Mouse (Mus musculus) neural tube, embryonic 12.5 days (tissue): ENCODE data around the gene Poc1a. TPM values are rescaled to one million over a fixed set of nuclear protein-coding genes. Genes with fewer than 3 reads are reported as not detected.

Source experiments
- ATAC-seq: fragments of 200-750 bp; cut with Nextera tagmentation; 2 replicates; pipeline ENCODE4 v1.8.0; 2017; ENCODE audit warnings: low read depth, mild to moderate bottlenecking, moderate TSS enrichment, moderate library complexity; ENCODE audit not compliant: low FRiP score
- H3K27ac ChIP-seq: fragments of 300-500 bp; sonication (generic); 2 replicates; pipeline ENCODE4 v1.5.1; 2016
- H3K27me3 ChIP-seq: fragments of 300-500 bp; sonication (generic); replicated peaks from 2 replicates; pipeline ENCODE4 v1.6.1; 2016; ENCODE audit warnings: mild to moderate bottlenecking
- H3K36me3 ChIP-seq: fragments of 300-500 bp; sonication (generic); 2 replicates; pipeline ENCODE4 v1.6.1; 2016; ENCODE audit warnings: mild to moderate bottlenecking
- H3K4me1 ChIP-seq: fragments of 300-500 bp; sonication (generic); 2 replicates; pipeline ENCODE4 v1.6.1; 2016
- H3K4me2 ChIP-seq: fragments of 300-500 bp; sonication (generic); replicated peaks from 2 replicates; pipeline ENCODE4 v1.6.1; 2016; ENCODE audit warnings: mild to moderate bottlenecking
- H3K4me3 ChIP-seq: fragments of 300-500 bp; sonication (generic); 2 replicates; pipeline ENCODE4 v1.5.1; 2016
- H3K9ac ChIP-seq: fragments of 300-500 bp; sonication (generic); 2 replicates; pipeline ENCODE4 v1.6.1; 2016; ENCODE audit warnings: mild to moderate bottlenecking
- H3K9me3 ChIP-seq: fragments of 300-500 bp; sonication (generic); 2 replicates; pipeline ENCODE4 v1.6.1; 2016; ENCODE audit warnings: mild to moderate bottlenecking
- WGBS: fragments of 180-500 bp; shearing (Covaris S2); methylation state at CpG from one replicate; pipeline ENCODE4 v1.1.7; 2016; 5-methylcytosine and 5-hydroxymethylcytosine counted together
- polyA plus RNA-seq: library from polyadenylated mRNA; unstranded; fragments of >200 nt; fragmentation: Nextera tagmentation; extraction: Ambion mirVana; gene quantifications from 2 replicates; pipeline ENCODE4 v1.2.1, GENCODE M21; 2016

Gene Poc1a
- polyA plus RNA-seq, 1 experiment from 2014 or later = 17.1 TPM

- H3K9ac ChIP-seq = peak overlapping the region; percentile 54
- H3K27ac ChIP-seq = no peak overlapping the region; the same call in 1 of the 2 replicates
- no peaks in the 10 kb centered on the region for H3K27me3 ChIP-seq
- H3K4me1 ChIP-seq = peaks cover 28% of the 10 kb centered on the region
- peak overlapping the region; percentile 77 for H3K4me2 ChIP-seq
- peaks cover 7% of the 10 kb centered on the region; the same call in 1 of the 2 replicates for H3K36me3 ChIP-seq
- 23% methylated on average over 5 of the region's 5 CpGs for WGBS
- ATAC-seq = peak; percentile 1; the same call in 1 of the 2 replicates
- no peaks in the 10 kb centered on the region for H3K9me3 ChIP-seq
- peak overlapping the region; percentile 87 for H3K4me3 ChIP-seq
Observed at GRCm38 (mm10) chr9:106367001-106367400, 86.1 kb downstream of the Poc1a start.

DNA sequence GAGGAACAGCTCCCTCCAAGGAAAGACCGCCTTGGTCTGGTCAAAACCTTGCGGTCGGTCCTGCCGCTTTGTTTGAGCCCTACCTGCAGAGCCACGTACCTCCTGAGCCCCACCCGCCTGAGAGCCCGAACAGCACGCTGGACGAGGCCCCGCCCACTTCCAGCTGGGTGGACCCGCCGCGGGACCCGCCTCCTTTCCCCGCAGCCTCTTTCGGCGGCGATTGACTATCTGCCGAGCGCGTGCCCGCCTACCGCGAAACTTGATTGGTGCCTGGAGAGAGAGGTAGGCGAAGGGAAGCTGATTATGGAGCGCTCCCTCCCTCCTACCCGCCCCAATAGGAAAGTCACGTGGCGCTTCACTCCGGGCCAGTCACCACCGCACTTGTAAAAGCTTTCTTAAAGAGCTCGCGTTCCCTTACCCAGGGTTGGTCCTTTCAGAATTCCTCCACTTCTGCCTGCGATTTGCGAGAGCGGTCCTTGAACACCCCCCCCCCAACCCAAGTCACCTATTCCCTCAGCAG, 86.8 kb downstream of the Poc1a start:
- no peaks in the 10 kb centered on the region for H3K9me3 ChIP-seq
- peak overlapping the region; percentile 76 for H3K27ac ChIP-seq
- under 1% methylated on average over 36 of the region's 36 CpGs for WGBS
- H3K27me3 ChIP-seq = no peaks in the 10 kb centered on the region
- peaks cover 33% of the 10 kb centered on the region for H3K4me1 ChIP-seq
- H3K36me3 ChIP-seq = peaks cover 12% of the 10 kb centered on the region
- H3K4me2 ChIP-seq = peak overlapping the region; percentile 77
- ATAC-seq = peak; percentile 93
- peak overlapping the region; percentile 87 for H3K4me3 ChIP-seq
- H3K9ac ChIP-seq = peak overlapping the region; percentile 89

DNA sequence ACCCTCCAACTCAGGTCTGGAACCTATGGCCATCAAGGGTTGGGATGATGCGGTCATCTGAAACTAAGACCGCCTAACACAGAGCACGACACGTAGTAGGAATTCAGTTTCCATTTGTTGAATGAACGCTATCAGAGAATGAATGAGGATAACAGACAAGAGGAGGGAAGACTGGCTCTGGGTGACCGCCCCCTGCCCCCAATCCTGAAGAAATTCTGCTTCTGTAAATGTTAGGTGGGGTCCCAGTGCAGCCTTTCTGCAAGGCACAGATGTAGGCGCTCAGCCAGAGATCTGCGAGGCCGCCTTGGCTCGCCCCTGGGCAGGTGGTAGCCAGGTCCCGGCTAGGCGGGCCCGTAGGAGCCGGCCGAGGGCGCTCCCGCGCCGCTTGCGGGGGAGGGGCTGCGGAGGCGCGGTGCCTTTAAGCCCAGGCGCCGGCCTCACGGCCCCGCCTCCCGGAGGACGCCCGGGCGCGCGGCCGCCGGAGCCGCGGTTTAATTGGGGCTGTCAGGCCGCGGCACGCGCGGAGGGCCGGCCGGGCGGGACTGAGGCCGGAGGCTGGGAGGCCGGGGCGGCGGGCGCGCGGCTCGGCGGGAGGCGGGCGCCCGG, 87.4 kb downstream of the Poc1a start, which contains the start of gene Dusp7:
Dusp7 (plus strand) TSS at position 521 of the 606 bp plus-strand sequence.
- no peaks in the 10 kb centered on the region for H3K27me3 ChIP-seq
- peaks cover 18% of the 10 kb centered on the region for H3K36me3 ChIP-seq
- ATAC-seq = peak; percentile 84
- H3K4me2 ChIP-seq = peak within 1 kb of the TSS; percentile 77
- H3K4me1 ChIP-seq = peaks cover 33% of the 10 kb centered on the region
- H3K27ac ChIP-seq = peak within 1 kb of the TSS; percentile 76
- WGBS = under 1% methylated on average over 49 of the region's 57 CpGs
- H3K4me3 ChIP-seq = peak within 1 kb of the TSS; percentile 87
- no peaks in the 10 kb centered on the region for H3K9me3 ChIP-seq
- H3K9ac ChIP-seq = peak within 1 kb of the TSS; percentile 89

DNA sequence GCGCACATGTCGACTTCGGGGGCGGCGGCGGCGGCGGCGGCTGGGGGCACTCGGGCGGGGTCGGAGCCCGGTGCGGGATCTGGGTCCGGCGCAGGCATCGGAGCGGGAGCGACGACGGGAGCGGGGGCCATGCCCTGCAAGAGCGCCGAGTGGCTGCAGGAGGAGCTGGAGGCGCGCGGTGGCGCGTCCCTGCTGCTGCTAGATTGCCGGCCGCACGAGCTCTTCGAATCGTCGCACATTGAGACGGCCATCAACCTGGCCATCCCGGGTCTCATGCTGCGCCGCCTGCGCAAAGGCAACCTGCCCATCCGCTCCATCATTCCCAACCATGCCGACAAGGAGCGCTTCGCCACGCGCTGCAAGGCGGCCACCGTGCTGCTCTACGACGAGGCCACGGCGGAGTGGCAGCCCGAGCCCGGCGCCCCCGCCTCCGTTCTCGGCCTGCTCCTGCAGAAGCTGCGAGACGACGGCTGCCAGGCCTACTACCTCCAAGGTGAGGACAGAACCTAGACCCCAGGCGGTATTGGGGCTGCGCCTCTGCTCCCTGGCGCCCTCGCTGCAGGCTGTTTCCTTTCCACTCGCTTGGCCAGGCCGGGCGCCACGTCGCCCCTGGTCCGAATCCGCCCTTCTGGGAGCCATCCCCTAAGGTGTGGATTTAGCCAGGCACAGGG, 88.1 kb downstream of the Poc1a start:
- Histone ChIP-seq H3K9me3 (no peaks in the 10 kb centered on the region), H3K27me3 (no peaks in the 10 kb centered on the region), H3K4me2 (peak overlapping the region; percentile 77), H3K9ac (peak overlapping the region; percentile 89), H3K27ac (peak overlapping the region; percentile 76), H3K4me1 (peaks cover 33% of the 10 kb centered on the region), H3K4me3 (peak overlapping the region; percentile 87), H3K36me3 (peaks cover 25% of the 10 kb centered on the region)
- ATAC-seq = peak; percentile 8; the same call in 1 of the 2 replicates
- under 1% methylated on average over 69 of the region's 72 CpGs for WGBS

- no peaks in the 10 kb centered on the region for H3K9me3 ChIP-seq
- WGBS = 9% methylated on average over 11 of the region's 11 CpGs
- peak overlapping the region; percentile 76; the same call in 1 of the 2 replicates for H3K27ac ChIP-seq
- H3K36me3 ChIP-seq = peaks cover 30% of the 10 kb centered on the region
- peak overlapping the region; percentile 87 for H3K4me3 ChIP-seq
- ATAC-seq = no peak
- peaks cover 33% of the 10 kb centered on the region for H3K4me1 ChIP-seq
- H3K27me3 ChIP-seq = no peaks in the 10 kb centered on the region
- peak overlapping the region; percentile 89 for H3K9ac ChIP-seq
- peak overlapping the region; percentile 77 for H3K4me2 ChIP-seq
Observed at GRCm38 (mm10) chr9:106369801-106370485, 89.1 kb downstream of the Poc1a start.

DNA sequence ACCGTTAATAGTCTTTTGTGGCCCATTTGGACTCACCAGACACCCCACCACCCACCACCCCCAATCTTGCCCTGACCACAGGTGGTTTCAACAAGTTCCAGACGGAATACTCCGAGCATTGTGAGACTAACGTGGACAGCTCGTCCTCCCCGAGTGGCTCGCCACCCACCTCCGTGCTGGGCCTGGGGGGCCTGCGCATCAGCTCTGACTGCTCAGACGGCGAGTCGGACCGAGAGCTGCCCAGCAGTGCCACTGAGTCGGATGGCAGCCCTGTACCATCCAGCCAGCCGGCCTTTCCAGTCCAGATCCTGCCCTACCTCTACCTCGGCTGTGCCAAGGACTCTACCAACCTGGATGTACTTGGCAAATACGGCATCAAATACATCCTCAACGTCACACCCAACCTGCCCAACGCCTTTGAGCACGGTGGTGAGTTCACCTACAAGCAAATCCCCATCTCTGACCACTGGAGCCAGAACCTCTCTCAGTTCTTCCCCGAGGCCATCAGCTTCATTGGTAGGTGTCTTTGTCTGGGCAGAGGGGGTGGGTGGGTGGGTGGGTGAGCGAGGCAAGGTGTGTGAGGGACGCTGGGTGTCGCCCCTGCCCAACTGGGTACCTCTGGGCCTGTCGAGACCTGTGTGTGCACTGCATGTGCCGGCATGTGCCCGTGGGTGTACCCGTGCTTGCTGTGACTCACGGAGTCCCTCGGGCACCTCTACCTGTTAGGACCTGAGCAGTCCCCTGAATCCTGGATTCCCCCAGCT, 89.9 kb downstream of the Poc1a start:
- Histone ChIP-seq H3K9me3 (no peaks in the 10 kb centered on the region), H3K4me3 (peak overlapping the region; percentile 87), H3K4me2 (peak overlapping the region; percentile 77), H3K36me3 (peaks cover 33% of the 10 kb centered on the region), H3K27ac (no peak overlapping the region), H3K4me1 (peaks cover 33% of the 10 kb centered on the region), H3K9ac (peak overlapping the region; percentile 35), H3K27me3 (no peaks in the 10 kb centered on the region)
- ATAC-seq = no peak
- 88% methylated on average over 30 of the region's 30 CpGs for WGBS

DNA sequence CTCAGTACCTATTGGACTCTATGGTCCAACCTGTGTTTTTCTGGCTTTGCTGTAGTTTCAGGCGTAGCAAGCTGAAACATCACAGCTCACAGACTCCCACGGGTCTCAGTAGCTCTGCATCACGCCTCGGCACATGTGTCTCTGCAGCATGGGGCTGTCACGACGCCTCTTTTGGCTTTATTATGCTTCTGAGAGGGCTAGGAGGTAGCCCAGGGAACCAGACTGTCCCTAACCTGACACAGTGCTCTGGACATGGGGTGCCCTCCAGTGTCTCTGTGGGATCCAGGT, 90.5 kb downstream of the Poc1a start:
- no peak overlapping the region for H3K4me3 ChIP-seq
- peaks cover 33% of the 10 kb centered on the region for H3K4me1 ChIP-seq
- H3K9ac ChIP-seq = peak overlapping the region; percentile 35; the same call in 1 of the 2 replicates
- H3K9me3 ChIP-seq = no peaks in the 10 kb centered on the region
- H3K27ac ChIP-seq = no peak overlapping the region
- H3K27me3 ChIP-seq = no peaks in the 10 kb centered on the region
- peaks cover 35% of the 10 kb centered on the region for H3K36me3 ChIP-seq
- 65% methylated on average over 6 of the region's 6 CpGs for WGBS
- ATAC-seq = no peak
- peak overlapping the region; percentile 77 for H3K4me2 ChIP-seq

DNA sequence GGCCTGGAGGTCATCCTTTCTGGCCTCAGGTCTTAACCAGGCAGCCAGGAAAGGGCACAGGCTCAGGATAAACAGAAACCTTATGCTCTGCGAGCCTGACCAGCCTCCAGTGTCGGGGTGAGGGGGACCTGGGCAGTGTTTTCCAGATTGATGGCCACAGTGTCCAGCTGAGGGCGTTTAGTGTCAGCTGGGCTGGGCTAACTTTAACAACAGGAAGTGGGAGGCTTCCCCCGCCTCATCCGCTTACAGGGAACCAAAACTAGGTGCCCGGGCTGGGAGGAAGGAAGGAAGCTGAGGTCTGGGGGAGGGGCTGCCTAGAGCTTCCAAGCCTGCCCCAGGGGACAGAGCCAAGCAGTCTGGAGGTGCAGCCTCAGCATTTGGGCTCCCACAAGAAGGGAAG, 90.9 kb downstream of the Poc1a start:
- H3K27ac ChIP-seq = no peak overlapping the region
- H3K4me2 ChIP-seq = peak overlapping the region; percentile 77
- peaks cover 33% of the 10 kb centered on the region for H3K4me1 ChIP-seq
- H3K9me3 ChIP-seq = no peaks in the 10 kb centered on the region
- H3K36me3 ChIP-seq = peaks cover 35% of the 10 kb centered on the region
- ATAC-seq = no peak
- H3K9ac ChIP-seq = peak overlapping the region; percentile 33; the same call in 1 of the 2 replicates
- 26% methylated on average over 6 of the region's 6 CpGs for WGBS
- no peaks in the 10 kb centered on the region for H3K27me3 ChIP-seq
- H3K4me3 ChIP-seq = no peak overlapping the region

- Histone ChIP-seq H3K4me1 (peaks cover 33% of the 10 kb centered on the region), H3K4me2 (peak overlapping the region; percentile 77), H3K9me3 (no peaks in the 10 kb centered on the region), H3K27me3 (no peaks in the 10 kb centered on the region), H3K36me3 (peaks cover 44% of the 10 kb centered on the region), H3K4me3 (no peak overlapping the region), H3K27ac (no peak overlapping the region), H3K9ac (no peak overlapping the region)
- ATAC-seq = no peak
- 95% methylated on average over 11 of the region's 11 CpGs for WGBS
Observed at GRCm38 (mm10) chr9:106372431-106373412, 91.9 kb downstream of the Poc1a start.

DNA sequence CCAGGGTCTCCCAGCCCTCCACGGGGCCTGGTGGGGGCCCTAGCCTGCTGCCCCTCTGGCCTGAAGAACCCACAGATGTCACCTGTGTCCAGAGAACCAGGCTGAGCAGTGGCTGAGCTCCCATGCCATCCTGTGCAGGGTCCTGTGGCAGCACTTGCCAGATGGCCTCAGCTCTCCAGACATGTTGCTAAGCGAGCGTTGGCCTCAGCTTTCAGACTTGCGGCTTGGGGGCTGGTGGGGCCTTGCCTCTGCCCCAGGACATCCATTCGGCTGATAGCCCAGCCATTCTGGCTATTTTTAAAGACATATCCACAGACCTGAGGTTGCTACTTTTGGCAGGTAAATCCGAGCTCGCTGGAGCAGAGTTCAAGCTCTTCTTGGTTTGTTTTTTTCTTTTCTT, 93.1 kb downstream of the Poc1a start:
- Histone ChIP-seq H3K36me3 (peaks cover 56% of the 10 kb centered on the region), H3K27ac (no peak overlapping the region), H3K27me3 (no peaks in the 10 kb centered on the region), H3K4me3 (no peak overlapping the region), H3K4me1 (peaks cover 33% of the 10 kb centered on the region), H3K4me2 (no peak overlapping the region), H3K9ac (no peak overlapping the region), H3K9me3 (no peaks in the 10 kb centered on the region)
- ATAC-seq = no peak
- WGBS = 91% methylated on average over 7 of the region's 7 CpGs

- no peak overlapping the region for H3K9ac ChIP-seq
- peaks cover 49% of the 10 kb centered on the region for H3K36me3 ChIP-seq
- no peak overlapping the region for H3K4me2 ChIP-seq
- no peak overlapping the region for H3K27ac ChIP-seq
- H3K27me3 ChIP-seq = no peaks in the 10 kb centered on the region
- no peak for ATAC-seq
- WGBS = 92% methylated on average over 8 of the region's 8 CpGs
- H3K9me3 ChIP-seq = no peaks in the 10 kb centered on the region
- no peak overlapping the region for H3K4me3 ChIP-seq
- peaks cover 2% of the 10 kb centered on the region; the same call in 1 of the 2 replicates for H3K4me1 ChIP-seq
Observed at GRCm38 (mm10) chr9:106377247-106377646, 96.4 kb downstream of the Poc1a start.
